Mouse (Mus musculus) hindbrain, postnatal 0 days (tissue): ENCODE data around the gene Rhot2. TPM values are rescaled to one million over a fixed set of nuclear protein-coding genes. Genes with fewer than 3 reads are reported as not detected.

Experiments used
- ATAC-seq: fragments of 200-750 bp; cut with Nextera tagmentation; 2 replicates; pipeline ENCODE4 v1.8.0; 2017; ENCODE audit warnings: mild to moderate bottlenecking, moderate TSS enrichment, moderate library complexity
- DNase-seq: peaks from one replicate; pipeline ENCODE4 v3.0.0-alpha.2; 2015; ENCODE audit warnings: low spot score
- H3K27ac ChIP-seq: fragments of 300-500 bp; sonication (generic); 2 replicates; pipeline ENCODE4 v1.5.1; 2014; ENCODE audit warnings: mild to moderate bottlenecking
- H3K27me3 ChIP-seq: fragments of 300-500 bp; sonication (generic); 2 replicates; pipeline ENCODE4 v1.6.1; 2014; ENCODE audit warnings: low read length, mixed read lengths; ENCODE audit not compliant: insufficient read depth
- H3K36me3 ChIP-seq: fragments of 300-500 bp; sonication (generic); 2 replicates; pipeline ENCODE4 v1.6.1; 2014; ENCODE audit warnings: low read length, mixed read lengths; ENCODE audit not compliant: insufficient read depth
- H3K4me1 ChIP-seq: fragments of 300-500 bp; sonication (generic); 2 replicates; pipeline ENCODE4 v1.6.1; 2014; ENCODE audit warnings: antibody characterized with exemption, low read length, mixed read lengths; ENCODE audit not compliant: insufficient read depth
- H3K4me2 ChIP-seq: fragments of 300-500 bp; sonication (generic); 2 replicates; pipeline ENCODE4 v1.6.1; 2014; ENCODE audit warnings: low read depth, mild to moderate bottlenecking, low read length, moderate library complexity, mixed read lengths
- H3K4me3 ChIP-seq: fragments of 300-500 bp; sonication (generic); 2 replicates; pipeline ENCODE4 v1.5.1; 2014; ENCODE audit warnings: low read length
- H3K9ac ChIP-seq: fragments of 300-500 bp; sonication (generic); replicated peaks from 2 replicates; pipeline ENCODE4 v1.6.1; 2014; ENCODE audit warnings: mild to moderate bottlenecking, low read length, moderate library complexity, mixed read lengths
- H3K9me3 ChIP-seq: fragments of 300-500 bp; sonication (generic); 2 replicates; pipeline ENCODE4 v1.6.1; 2016; ENCODE audit warnings: low read length, mixed read lengths
- CTCF ChIP-seq: IDR thresholded peaks from 2 replicates; pipeline ENCODE4 v1.5.1; 2016; ENCODE audit warnings: antibody characterized with exemption, control low read depth, low read depth
- WGBS: fragments of 180-500 bp; shearing (Covaris S2); extraction: QIAGEN DNeasy Blood & Tissue Kit; methylation state at CpG from one replicate; pipeline ENCODE4 v1.1.7; 2014; 5-methylcytosine and 5-hydroxymethylcytosine counted together
- polyA plus RNA-seq: library from polyadenylated mRNA; unstranded; fragments of >200 nt; fragmentation: Nextera tagmentation; extraction: Ambion mirVana; gene quantifications from 2 replicates; pipeline ENCODE4 v1.2.1, GENCODE M21; 2015
- total RNA-seq: library from RNA; depleted of rRNA; stranded (reverse); fragments of >200 nt; gene quantifications from 2 replicates; pipeline ENCODE4 v1.2.3, GENCODE M21; 2014

The Rhot2 gene
- total and polyA plus RNA-seq, 2 experiments from 2014 or later, result 15.8 to 39.8 TPM

DNA sequence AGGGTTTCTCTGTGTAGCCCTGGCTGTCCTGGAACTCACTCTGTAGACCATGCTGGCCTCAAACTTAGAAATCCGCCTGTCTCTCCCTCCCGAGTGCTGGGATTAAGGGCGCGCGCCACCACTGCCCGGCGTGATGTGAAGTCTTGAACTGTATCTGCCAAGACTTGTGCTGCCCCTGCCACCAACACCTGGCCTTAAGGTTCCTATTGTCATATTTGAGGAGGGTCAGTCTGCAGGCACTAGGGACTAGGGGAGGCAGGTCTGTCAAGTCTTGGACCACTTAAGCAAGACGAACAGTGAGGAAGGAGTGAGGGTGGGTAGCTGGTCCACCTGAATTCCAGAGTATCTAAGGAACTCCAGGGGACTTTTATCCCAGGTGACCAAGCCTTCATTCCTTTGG, 24.8 kb upstream of the Rhot2 start:
- no peak overlapping the region for H3K4me3 ChIP-seq
- H3K9me3 ChIP-seq, result no peaks in the 10 kb centered on the region
- H3K4me2 ChIP-seq, result no peak overlapping the region
- H3K27ac ChIP-seq, result no peak overlapping the region
- peaks cover 8% of the 10 kb centered on the region for H3K4me1 ChIP-seq
- no peaks in the 10 kb centered on the region for H3K27me3 ChIP-seq
- no peak for TF ChIP-seq CTCF
- DNase-seq (no peak), ATAC-seq (no peak)
- H3K9ac ChIP-seq, result no peak overlapping the region
- WGBS, result 86% methylated on average over 8 of the region's 8 CpGs
- H3K36me3 ChIP-seq, result no peaks in the 10 kb centered on the region

- under 1% methylated on average over 21 of the region's 24 CpGs for WGBS
- H3K27me3 ChIP-seq, result no peaks in the 10 kb centered on the region
- H3K4me3 ChIP-seq, result peak within 1 kb of the TSS; percentile 84
- DNase-seq (peak; percentile 90), ATAC-seq (peak; percentile 90)
- H3K9ac ChIP-seq, result peak within 1 kb of the TSS; percentile 77
- H3K9me3 ChIP-seq, result no peaks in the 10 kb centered on the region
- H3K4me1 ChIP-seq, result peaks cover 4% of the 10 kb centered on the region
- peak within 1 kb of the TSS; percentile 89 for H3K4me2 ChIP-seq
- peaks cover 5% of the 10 kb centered on the region; the same call in 1 of the 2 replicates for H3K36me3 ChIP-seq
- peak; percentile 42 for TF ChIP-seq CTCF
- H3K27ac ChIP-seq, result peak within 1 kb of the TSS; percentile 83
These were observed 24.0 kb upstream of the Rhot2 start, which contains the start of gene Mcrip2 for GRCm38 (mm10) chr17:25868601-25869191. Gene Mcrip2 (minus strand): TSS chr17:25868764.

- Histone ChIP-seq H3K9me3 (no peaks in the 10 kb centered on the region), H3K27me3 (no peaks in the 10 kb centered on the region), H3K27ac (peak overlapping the region; percentile 83), H3K36me3 (peaks cover 5% of the 10 kb centered on the region; the same call in 1 of the 2 replicates), H3K4me1 (peaks cover 4% of the 10 kb centered on the region), H3K4me3 (peak overlapping the region; percentile 84), H3K9ac (peak overlapping the region; percentile 77), H3K4me2 (peak overlapping the region; percentile 89)
- peak; percentile 59 for ATAC-seq
- WGBS, result 2% methylated on average over 40 of the region's 42 CpGs
- no peak for TF ChIP-seq CTCF
- no peak for DNase-seq
These were observed 23.4 kb upstream of the Rhot2 start for GRCm38 (mm10) chr17:25867836-25868600.

GRCm38 (mm10) chr17:25867509-25867835, 22.8 kb upstream of the Rhot2 start:
- no peaks in the 10 kb centered on the region for H3K9me3 ChIP-seq
- 19% methylated on average over 7 of the region's 7 CpGs for WGBS

DNA sequence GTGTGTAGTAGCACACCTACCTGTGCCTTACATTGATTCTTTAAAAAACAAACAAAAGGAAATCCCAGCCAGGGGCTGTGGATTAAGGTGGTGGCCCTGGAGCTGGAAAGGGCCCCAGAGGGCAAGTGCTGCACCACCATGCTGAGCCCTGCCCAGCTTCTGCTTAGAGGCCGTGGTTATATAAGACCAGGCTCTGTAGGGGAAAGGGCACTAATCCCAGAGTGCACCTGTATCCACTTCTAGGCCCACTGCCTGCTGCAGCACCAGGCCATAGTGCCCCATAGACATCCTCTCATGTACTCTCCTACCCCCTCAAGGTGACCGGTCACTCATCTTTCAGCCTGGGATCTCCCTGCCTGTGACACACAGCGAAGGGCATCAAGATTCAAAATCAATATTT, 21.5 kb upstream of the Rhot2 start:
- TF ChIP-seq CTCF, result no peak
- no peak for ATAC-seq
- Histone ChIP-seq H3K4me3 (no peak overlapping the region), H3K9me3 (no peaks in the 10 kb centered on the region), H3K27ac (no peak overlapping the region), H3K36me3 (peaks cover 5% of the 10 kb centered on the region; the same call in 1 of the 2 replicates), H3K4me2 (no peak overlapping the region), H3K27me3 (no peaks in the 10 kb centered on the region), H3K4me1 (peaks cover 9% of the 10 kb centered on the region), H3K9ac (no peak overlapping the region)
- whole genome bisulfite sequencing, result 94% methylated on average over 3 of the region's 3 CpGs
- DNase-seq, result no peak

More at GRCm38 (mm10) chr17:25867509-25867835, 22.8 kb upstream of the Rhot2 start:
- H3K4me2 ChIP-seq, result peak overlapping the region; percentile 89
- ATAC-seq (no peak), DNase-seq (no peak)
- no peak overlapping the region for H3K27ac ChIP-seq
- no peak for TF ChIP-seq CTCF
- H3K4me3 ChIP-seq, result peak overlapping the region; percentile 84
- H3K27me3 ChIP-seq, result no peaks in the 10 kb centered on the region
- H3K4me1 ChIP-seq, result peaks cover 4% of the 10 kb centered on the region
- H3K9ac ChIP-seq, result peak overlapping the region; percentile 77; the same call in 1 of the 2 replicates
- H3K36me3 ChIP-seq, result peaks cover 5% of the 10 kb centered on the region; the same call in 1 of the 2 replicates

DNA sequence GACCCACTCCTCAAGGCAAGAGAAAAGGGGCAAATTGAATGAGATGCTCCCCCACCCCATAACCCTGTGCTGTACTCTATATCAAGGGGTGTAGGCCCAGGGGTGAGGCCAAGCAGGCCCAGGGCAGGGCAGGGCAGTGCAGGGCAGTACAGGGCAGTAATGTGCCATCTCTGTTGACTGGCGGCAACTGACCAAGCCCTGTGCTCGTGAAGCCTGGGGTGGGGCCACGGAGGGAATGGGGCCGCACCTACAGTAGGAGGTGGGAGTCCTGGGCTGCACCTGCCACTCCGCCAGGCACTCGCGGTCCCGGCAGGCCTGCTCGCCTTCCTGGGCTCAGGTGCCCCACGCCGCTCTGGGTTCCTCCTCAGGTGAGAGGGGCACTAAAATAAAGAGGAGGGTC, 20.6 kb upstream of the Rhot2 start:
- DNase-seq, result no peak
- Histone ChIP-seq H3K27ac (no peak overlapping the region), H3K27me3 (no peaks in the 10 kb centered on the region), H3K4me1 (peaks cover 14% of the 10 kb centered on the region), H3K36me3 (peaks cover 5% of the 10 kb centered on the region; the same call in 1 of the 2 replicates), H3K4me2 (no peak overlapping the region), H3K4me3 (no peak overlapping the region), H3K9me3 (no peaks in the 10 kb centered on the region), H3K9ac (no peak overlapping the region)
- ATAC-seq, result no peak
- no peak for TF ChIP-seq CTCF
- WGBS, result 91% methylated on average over 11 of the region's 11 CpGs
